Mouse (Mus musculus) kidney, adult 9 months (tissue): ENCODE measurements around the gene Nprl3.
"Not testable (repeated sequence)": the region's sequence is repeated elsewhere in the genome, so short reads cannot be mapped to it uniquely, and the experiment has no call there.

Experiments
- DNase-seq: peaks from one replicate; pipeline ENCODE4 v3.0.0; 2022

Gene Nprl3

DNA sequence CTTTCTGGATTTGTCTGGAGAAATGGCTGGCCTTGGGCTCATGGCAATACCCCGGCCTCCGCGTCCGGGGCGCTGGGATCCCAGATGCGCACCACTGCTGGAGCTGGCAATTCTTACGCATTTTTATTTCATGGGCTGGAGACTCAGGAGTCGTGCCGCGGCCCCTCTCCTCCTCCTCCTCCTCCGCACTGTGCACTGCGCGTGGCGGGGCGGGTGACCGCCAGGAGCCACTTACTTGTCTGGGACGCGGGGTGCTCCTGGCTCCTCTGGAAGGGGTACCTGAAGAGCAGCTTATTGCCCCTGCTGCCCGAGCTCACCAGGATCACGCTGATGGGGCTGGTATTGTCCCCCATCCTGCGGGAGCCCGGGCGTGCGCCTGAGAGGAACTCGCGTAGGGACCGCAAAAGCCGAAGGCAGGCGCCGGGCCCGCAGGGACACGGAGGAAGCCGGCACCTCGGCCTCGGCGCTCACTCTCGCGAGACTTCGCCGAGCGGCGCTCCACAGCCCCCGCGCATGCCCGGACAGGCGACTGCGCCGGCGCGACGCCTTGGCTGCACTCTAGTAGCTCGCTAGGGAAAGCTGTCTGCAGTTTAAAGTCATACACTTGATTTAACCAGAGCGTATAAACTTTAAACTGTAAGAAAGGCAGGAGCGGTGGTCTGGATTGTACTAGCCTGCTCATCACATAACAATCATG lies at the start of gene Nprl3:
Gene Nprl3, minus strand, starts transcription at position 520 of the 697 bp plus-strand sequence.
- DNase-seq: peak; percentile 96

DNA sequence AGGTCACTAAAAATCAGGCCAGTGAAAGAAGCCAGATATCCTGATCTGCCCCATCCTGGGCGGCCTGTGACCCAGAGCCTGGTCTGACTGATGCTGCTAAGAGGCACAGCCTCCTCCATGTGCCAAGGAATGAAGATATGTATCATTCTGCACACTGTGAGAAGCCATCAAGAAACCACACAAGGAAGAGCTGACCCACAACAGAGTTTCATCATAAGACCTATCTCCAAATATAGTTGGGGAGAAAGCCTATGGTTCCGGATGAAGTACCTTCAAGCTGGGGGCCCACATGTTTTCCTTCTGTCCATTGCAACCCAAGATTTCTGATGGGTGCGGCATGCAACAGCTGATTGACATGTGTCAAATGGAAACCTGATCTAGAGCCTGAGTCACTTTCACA lies 48.5 kb upstream of the Nprl3 start:
- DNase-seq: no peak

DNA sequence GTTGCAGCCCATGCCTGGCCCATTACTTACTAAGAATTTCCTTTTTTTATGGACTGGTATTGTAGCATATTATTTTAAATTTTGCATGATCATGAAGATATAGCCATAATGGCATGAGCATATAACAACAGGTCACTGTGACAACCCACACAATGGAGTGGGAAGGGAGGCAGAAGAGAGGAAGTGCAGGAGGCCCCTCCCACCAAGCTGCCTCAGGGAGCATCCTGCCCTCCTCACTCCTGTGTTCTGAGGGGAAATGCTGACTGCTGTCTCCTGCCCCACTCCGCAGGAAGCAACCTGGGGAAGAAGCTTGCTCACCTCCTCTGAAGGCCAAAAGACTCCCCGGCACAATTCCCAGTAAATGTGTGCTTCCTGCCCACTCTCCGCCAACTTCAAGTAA lies 42.4 kb upstream of the Nprl3 start:
- no peak for DNase-seq

DNA sequence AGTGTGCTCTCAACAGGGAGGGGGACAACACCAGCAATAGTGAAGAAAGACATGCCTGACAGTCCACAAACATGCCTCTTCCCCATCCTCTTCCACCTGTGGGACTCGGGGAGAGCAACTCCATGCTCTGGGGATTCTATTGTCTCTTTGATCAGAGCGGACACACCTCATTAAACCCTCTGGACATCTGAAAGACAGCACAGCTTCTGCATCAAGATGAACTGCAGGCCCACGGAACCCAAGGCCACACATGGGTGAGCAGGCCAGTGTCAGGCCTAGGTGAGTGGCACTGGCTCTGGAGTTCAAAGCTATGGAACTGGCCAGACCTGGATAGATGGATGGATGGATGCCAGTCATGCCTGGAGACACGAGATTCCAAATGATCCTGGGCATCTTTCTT lies 41.9 kb upstream of the Nprl3 start:
- DNase-seq: no peak

DNA sequence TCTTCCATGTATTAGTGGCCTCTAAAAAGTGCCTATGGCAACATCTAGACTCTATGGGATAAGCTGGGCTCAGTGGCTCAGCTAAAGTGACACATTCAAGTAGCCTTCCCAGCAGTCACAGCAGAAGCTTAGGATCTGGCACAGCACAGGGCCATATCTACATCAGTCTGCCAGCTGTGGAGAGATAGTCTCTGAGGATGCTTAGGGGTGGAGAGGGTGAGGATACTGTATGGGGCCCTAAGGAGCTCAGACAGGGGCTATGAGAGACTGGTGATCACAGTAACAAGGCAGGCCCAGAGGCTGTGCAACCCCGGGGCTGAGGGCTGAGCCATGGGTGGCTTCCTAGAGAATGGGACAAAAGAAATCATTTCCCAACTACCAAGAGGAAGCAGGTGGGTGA lies 39.5 kb upstream of the Nprl3 start:
- DNase-seq: no peak

DNA sequence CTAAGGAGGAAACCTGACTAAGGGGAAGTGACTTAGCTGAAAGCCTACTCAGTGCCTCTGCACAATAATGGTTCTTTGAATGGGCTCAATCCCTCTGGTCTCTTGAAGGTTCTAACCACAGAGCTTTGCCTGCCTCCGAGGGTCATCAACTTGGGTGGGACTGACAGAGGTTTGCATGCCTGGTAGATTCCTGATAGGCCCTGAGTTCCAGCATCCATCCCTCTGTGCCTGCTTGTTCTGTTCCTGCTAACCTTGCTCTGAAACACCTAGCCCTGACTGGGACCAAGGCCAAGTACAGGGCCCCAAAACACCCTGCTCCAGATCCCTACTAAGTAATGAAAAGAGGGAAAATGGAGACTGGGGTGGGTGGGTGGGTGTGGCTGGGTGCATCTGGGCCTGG lies 35.9 kb upstream of the Nprl3 start:
- no peak for DNase-seq

DNA sequence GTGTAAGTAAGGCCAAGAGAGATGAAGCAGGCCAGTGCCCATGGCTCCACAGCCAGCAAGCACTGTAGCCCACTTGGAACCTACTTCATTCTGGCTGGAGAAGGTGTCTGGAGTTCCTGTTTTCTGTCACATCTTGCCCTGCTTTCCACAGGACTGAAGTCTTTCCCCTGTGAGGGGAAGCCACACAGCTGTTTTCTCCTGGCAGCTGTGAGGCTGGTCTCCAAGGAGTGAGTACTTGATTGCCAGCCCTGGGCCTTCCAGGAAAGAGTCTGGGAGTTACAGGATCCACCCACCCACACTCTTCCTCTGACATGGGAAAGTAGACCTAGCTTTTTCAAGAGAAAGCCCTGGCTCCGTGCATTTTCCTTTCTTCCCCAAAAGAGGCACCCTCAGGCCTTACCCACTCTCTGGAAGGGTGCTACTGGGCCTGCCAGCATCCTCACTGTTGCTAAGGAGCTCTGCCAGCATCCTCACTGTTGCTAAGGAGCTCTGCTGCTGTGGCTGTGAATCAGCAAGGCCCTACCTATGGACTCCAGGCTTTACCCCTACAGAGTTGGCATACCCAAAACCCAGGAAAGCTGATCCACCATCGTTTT lies 35.4 kb upstream of the Nprl3 start:
- no peak for DNase-seq

DNA sequence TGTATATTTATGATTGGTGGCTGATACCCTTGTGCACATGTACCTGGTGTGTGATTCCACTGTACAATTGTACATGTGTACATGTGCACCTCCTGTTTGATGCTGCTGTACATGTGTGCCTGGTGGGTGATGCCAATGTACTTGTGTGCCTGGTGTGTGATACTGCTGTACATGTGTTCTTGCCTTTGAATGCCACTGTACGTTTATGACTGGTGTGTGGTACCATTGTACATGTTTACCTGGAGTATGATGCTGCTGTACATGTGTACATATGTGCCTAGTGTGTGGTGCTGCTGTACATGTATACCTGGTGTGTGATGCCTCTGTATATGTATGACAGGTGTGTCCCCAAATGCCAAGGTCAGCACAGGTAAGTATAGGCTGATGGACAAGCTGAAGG lies 34.0 kb upstream of the Nprl3 start:
- DNase-seq: no peak

DNA sequence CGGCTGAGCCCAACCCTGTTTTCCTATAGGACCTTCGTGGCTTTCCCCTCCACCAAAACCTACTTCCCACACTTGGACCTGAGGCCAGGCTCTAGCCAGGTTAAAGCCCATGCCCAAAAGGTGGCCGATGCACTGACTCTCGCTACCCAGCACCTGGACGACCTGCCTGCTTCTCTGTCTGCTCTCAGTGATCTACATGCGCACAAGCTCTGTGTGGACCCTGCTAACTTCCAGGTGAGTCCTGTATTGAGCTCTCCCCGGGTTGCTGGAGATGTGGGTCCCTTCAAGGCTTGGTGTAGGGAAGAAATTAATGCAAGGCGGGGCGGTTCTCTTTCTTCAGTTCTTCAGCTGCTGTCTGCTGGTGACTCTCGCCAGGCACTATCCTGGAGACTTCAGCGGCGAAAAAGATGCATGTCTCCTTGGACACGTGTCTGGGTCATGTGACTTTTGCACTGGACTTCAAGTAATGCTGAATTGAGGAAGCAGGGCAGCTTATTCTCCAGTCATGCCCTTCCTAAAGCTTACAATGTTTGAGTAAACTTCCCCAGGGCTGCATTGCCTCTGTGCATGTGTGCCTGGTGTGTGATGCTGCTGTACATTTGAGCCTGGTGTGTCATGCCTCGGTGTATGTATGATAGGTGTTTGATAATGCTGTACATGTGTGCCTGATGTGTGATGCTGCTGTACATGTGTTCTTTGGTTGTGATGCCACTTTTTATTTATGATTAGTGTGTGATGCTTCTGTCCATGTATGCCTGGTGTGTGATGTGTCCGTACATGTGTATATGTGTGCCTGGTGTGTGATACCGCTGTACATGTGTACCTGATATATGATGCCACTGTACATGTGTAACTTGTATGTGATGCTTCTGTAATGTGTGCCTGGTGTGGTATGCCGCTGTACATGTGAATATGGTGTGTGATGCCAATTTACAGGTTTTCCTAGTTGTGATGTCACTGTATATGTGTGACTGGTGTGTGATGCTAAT lies 33.1 kb upstream of the Nprl3 start:
- DNase-seq: no peak

DNA sequence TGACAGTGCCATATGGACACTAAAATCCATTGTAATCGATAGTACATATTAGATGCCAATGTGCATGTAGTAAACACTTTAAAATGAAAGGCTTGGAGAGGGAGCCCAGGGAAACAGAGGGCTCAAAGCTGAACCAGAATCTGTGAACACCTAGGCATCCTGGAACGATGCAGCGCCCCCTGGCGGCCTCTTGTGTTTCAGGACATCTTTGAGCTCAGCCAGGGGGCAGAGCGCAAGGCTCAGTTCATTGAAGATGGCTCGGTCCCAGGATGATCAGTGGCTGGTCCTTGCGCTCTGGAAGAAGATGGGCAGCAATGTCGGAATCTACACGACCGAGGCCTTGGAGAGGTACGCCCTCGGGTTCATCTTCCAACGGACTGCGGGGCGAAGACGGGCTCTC lies 32.4 kb upstream of the Nprl3 start, which contains the start of gene Hbq1a:
Gene Hbq1a, plus strand, starts transcription at position 205 of the 400 bp plus-strand sequence.
- peak; percentile 63 for DNase-seq

DNA sequence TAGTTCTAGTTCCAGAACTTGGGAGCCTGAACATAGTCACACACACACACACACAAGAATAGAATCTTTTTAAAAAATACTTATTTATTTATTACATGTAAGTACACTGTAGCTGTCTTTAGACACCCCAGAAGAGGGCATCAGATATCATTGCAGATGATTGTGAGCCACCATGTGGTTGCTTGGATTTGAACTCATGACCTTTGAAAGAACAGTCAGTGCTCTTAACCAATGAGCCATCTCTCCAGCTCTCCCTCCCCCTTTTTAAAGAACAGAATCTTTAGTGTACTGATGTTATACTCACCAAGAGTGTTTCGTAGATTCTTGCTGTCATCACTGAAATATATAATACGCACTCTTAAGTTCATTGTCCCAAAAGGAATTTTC lies 31.0 kb upstream of the Nprl3 start:
- no peak for DNase-seq

DNA sequence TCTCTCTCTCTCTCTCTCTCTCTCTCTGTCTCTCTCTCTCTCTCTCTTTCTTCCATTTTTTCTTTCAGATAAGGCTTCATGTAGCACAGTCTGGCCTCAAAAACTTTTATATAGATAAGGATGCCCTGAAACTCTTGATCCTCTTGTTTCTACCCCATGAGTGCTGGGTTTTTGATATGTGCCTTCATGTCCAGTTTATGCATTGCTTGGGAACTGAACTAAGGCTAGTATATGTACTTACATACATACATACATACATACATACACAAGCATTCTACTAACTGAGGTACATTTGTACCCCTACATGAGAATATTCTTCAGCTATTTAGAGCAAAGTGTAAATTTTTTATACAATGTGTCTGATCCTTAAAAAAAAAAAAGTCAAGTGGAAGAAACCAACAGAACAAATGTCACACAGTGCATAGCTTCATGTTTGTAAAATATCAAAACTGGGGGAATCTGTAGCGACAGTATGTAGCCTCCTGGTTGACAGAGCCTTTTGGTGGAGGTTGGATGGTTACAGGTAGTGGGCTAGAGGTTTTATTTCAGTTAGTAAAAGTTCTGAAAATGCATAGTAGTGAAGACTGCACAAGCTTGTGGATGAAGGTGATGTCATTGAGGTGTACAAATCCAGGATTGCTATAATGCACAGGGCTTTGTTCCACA lies 30.5 kb upstream of the Nprl3 start:
- no peak for DNase-seq

DNA sequence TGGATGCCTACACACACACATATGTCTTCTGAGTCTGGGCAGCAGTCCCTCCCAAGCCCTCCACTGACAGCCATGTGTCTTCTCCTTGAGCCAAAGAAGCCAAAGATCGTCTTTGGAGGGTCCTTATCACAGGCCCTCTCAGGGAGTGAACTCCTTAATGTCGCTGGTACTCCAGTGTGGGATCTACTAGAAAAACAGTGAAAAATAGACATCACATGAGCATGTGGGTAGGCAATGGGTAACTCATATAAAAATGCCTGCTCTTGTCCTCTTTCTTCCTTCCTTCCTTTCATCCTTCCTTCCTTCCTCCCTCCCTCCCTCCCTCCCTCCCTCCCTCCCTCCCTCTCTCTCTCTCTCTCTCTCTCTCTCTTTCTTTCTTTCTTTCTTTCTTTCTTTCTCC lies 29.9 kb upstream of the Nprl3 start:
- DNase-seq: not testable (repeated sequence)

DNA sequence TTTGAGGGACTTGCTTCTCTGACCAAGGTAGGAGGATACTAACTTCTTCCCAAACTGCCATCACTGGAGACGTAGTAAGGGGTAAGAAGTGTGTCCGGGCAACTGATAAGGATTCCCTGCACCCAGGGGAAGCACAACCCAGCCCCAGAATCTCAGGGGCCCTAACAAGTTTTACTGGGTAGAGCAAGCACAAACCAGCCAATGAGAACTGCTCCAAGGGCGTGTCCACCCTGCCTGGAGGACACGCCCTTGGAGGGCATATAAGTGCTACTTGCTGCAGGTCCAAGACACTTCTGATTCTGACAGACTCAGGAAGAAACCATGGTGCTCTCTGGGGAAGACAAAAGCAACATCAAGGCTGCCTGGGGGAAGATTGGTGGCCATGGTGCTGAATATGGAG lies 28.7 kb upstream of the Nprl3 start, which contains the start of gene Hba-a2:
Gene Hba-a2, plus strand, starts transcription at position 287 of the 400 bp plus-strand sequence.
- DNase-seq: not testable (repeated sequence)

DNA sequence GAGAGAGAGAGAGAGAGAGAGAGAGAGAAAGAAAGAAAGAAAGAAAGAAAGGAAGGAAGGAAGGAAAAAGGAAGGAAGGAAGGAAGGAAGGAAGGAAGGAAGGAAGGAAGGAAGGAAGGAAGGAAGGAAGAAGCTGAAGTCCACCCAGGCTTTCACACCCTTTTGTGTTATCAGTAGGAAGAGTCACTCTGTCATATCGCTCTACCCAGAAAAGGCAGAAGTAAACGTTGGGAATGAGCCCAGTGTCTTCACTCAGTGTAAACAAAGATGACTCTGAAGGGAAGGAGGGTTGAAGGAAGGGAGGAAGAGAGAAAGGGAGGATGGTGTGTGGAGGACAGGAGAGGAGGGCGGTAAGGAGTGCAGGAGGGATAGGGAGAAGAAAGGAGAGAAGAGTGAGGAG lies 26.0 kb upstream of the Nprl3 start:
- not testable (repeated sequence) for DNase-seq

DNA sequence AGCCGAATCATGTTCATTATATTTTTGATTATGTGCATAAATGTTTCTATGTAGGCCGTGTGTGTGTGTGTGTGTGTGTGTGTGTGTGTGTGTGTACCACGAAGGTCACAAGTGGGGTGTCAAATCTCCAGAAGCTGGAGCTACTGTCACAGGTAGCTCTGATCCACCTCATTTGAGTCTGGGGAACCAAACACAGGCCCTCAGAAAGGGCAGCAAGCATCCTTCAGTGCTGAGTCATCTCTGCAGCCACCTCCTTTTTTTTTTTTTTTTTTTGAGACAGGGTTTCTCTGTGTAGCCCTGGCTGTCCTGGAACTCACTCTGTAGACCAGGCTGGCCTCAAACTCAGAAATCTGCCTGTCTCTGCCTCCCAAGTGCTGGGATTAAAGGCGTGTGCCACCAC lies 25.3 kb upstream of the Nprl3 start:
- not testable (repeated sequence) for DNase-seq

DNA sequence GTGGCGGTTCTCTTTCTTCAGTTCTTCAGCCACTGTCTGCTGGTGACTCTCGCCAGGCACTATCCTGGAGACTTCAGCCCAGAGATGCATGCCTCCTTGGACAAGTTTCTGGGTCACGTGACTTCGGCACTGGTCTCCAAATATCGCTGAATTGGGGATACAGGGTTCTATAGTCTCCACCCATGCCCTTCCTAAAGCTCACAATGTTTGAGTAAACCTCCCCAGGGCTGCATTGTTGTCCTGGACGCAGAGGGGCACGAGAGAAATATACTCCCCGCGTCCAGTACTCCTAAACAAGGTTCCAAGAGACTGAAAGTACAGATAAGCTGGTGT lies 20.0 kb upstream of the Nprl3 start:
- no peak for DNase-seq

DNA sequence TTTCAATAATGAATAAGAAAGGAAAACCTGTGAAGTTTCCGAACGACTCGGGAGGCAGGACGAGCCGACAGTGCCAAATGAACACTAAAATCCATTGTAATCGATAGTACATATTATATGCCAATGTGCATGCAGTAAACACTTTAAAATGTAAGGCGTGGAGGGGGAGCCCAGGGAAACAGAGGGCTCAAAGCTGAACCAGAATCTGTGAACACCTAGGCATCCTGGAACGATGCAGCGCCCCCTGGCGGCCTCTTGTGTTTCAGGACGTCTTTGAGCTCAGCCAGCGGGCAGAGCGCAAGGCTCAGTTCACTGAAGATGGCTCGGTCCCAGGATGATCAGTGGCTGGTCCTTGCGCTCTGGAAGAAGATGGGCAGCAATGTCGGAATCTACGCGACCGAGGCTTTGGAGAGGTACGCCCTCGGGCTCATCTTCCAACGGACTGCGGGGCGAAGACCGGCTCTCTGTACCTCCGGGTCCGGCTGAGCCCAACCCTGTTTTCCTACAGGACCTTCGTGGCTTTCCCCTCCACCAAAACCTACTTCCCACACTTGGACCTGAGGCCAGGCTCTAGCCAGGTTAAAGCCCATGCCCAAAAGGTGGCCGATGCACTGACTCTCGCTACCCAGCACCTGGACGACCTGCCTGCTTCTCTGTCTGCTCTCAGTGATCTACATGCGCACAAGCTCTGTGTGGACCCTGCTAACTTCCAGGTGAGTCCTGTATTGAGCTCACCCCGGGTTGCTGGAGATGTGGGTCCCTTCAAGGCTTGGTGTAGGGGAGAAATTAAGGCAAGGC lies 19.4 kb upstream of the Nprl3 start, which contains the start of gene Hbq1b:
Gene Hbq1b, plus strand, starts transcription at position 271 of the 798 bp plus-strand sequence.
- peak; percentile 83 for DNase-seq

DNA sequence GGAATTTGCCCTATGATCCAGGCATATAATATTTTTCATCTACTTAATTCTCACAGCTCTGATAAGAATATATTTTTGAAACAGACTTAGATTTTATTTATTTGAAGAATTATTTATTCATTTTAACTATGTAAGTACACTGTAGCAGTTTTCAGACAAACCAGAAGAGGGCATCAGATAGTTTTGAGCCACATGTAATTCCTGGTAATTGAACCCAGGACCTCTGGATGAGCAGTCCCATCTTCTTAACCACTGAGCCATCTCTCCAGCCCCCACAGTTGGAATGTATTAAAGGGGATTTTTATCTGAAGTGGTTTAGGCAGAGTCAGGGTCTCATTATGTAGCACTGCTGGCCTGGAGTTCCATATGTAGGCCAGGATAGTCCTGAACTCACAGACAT lies 18.4 kb upstream of the Nprl3 start:
- DNase-seq: not testable (repeated sequence)

DNA sequence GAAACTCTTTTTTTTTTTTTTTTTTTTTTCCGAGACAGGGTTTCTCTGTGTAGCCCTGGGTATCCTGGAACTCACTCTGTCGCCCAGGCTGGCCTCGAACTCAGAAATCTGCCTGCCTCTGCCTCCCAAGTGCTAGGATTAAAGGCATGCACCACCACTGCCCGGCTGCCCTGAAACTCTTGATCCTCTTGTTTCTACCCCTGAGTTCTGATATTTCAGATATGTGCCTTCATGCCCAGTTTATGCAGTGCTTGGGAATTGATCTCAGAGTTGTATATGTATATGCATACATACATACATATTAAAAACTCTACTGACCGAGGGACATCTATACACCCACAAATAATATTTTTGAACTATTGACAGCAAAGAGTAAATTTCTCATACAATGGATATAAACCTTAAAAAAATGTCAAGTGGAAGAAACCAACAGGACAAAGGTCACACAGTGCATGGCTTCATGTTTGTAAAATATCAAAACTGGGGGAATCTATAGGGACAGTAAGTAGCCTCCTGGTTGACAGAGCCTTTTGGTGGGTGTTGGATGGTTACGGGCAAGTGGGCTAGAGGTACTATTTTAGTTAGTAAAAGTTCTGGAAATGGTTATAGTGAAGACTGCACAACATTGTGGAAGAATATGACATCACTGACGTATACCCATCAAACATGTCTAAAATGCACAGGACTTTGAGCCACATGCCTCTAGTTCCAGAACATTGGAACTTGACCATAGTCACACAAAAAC lies 17.7 kb upstream of the Nprl3 start:
- no peak for DNase-seq

DNA sequence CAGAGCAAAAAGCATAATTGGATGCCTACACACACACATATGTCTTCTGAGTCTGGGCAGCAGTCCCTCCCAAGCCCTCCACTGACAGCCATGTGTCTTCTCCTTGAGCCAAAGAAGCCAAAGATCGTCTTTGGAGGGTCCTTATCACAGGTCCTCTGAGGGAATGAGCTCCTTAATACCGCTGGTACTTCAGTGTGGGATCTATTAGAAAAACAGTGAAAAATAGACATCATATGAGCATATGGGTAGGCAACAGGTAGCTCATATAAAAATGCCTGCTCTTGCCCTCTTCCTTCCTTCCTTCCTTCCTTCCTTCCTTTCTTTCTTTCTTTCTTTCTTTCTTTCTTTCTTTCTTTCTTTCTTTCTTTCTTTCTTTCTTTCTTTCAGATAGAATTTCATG lies 17.1 kb upstream of the Nprl3 start:
- not testable (repeated sequence) for DNase-seq
